Mouse (Mus musculus) lung, embryonic 16.5 days (tissue): ENCODE data around the gene Zbtb21. TPM values are rescaled to one million over a fixed set of nuclear protein-coding genes. Genes with fewer than 3 reads are reported as not detected.
"Not testable (repeated sequence)": the region's sequence is repeated elsewhere in the genome, so short reads cannot be mapped to it uniquely, and the experiment has no call there.

Experiments
- ATAC-seq: fragments of 200-750 bp; cut with Nextera tagmentation; 2 replicates; pipeline ENCODE4 v1.8.0; 2017; ENCODE audit warnings: low read depth, mild to moderate bottlenecking, moderate library complexity
- H3K27ac ChIP-seq: fragments of 300-500 bp; sonication (generic); 2 replicates; pipeline ENCODE4 v1.5.1; 2014; ENCODE audit warnings: mild to moderate bottlenecking, control low read depth, low read length
- H3K27me3 ChIP-seq: fragments of 300-500 bp; sonication (generic); 2 replicates; pipeline ENCODE4 v1.6.1; 2014; ENCODE audit warnings: low read depth, low read length, mixed read lengths; ENCODE audit not compliant: control insufficient read depth, insufficient read depth
- H3K36me3 ChIP-seq: fragments of 300-500 bp; sonication (generic); 2 replicates; pipeline ENCODE4 v1.6.1; 2014; ENCODE audit warnings: low read length; ENCODE audit not compliant: control insufficient read depth, insufficient read depth
- H3K4me1 ChIP-seq: fragments of 300-500 bp; sonication (generic); replicated peaks from 2 replicates; pipeline ENCODE4 v1.6.1; 2014; ENCODE audit warnings: low read length, mixed read lengths; ENCODE audit not compliant: control insufficient read depth, insufficient read depth
- H3K4me2 ChIP-seq: fragments of 300-500 bp; sonication (generic); 2 replicates; pipeline ENCODE4 v1.6.1; 2014; ENCODE audit warnings: low read depth, low read length, control low read depth
- H3K4me3 ChIP-seq: fragments of 300-500 bp; sonication (generic); 2 replicates; pipeline ENCODE4 v1.5.1; 2014; ENCODE audit warnings: mild to moderate bottlenecking, low read length, control low read depth
- H3K9ac ChIP-seq: fragments of 300-500 bp; sonication (generic); 2 replicates; pipeline ENCODE4 v1.6.1; 2014; ENCODE audit warnings: low read length, control low read depth
- H3K9me3 ChIP-seq: fragments of 300-500 bp; sonication (generic); 2 replicates; pipeline ENCODE4 v1.6.1; 2016; ENCODE audit warnings: low read length; ENCODE audit not compliant: control insufficient read depth
- WGBS: fragments of 180-500 bp; shearing (Covaris S2); extraction: QIAGEN DNeasy Blood & Tissue Kit; methylation state at CpG from one replicate; pipeline ENCODE4 v1.1.7; 2014; 5-methylcytosine and 5-hydroxymethylcytosine counted together
- polyA plus RNA-seq: library from polyadenylated mRNA; unstranded; fragments of >200 nt; fragmentation: Nextera tagmentation; extraction: Ambion mirVana; gene quantifications from 2 replicates; pipeline ENCODE4 v1.2.1, GENCODE M21; 2015

The Zbtb21 gene
- polyA plus RNA-seq, 1 experiment from 2014 or later: 13.6 TPM

DNA sequence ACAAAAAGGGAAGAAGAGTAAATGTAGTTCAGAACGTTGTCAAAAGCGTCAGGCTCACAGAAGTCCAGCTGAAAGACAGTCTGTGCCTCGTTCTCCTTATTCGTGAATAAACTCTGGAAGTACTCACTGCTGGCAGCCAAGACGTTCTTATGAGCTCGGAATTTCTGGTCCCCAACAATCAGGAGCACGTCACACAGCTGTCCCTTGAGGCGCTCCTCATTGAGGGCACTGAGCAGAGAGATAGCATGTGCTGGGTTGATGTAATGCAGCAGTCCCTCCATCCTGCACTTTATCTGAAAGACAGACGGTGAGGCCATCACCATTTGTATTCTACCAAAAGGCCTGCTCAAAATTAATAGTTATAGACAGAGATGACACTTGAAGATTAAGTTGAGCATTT lies 9.6 kb downstream of the Zbtb21 start:
- no peaks in the 10 kb centered on the region for H3K9me3 ChIP-seq
- WGBS: 83% methylated on average over 9 of the region's 9 CpGs
- no peaks in the 10 kb centered on the region for H3K27me3 ChIP-seq
- H3K36me3 ChIP-seq: peaks cover 26% of the 10 kb centered on the region
- no peak overlapping the region for H3K4me2 ChIP-seq
- no peaks in the 10 kb centered on the region for H3K4me1 ChIP-seq
- ATAC-seq: no peak
- H3K9ac ChIP-seq: no peak overlapping the region
- no peak overlapping the region for H3K4me3 ChIP-seq
- no peak overlapping the region for H3K27ac ChIP-seq

DNA sequence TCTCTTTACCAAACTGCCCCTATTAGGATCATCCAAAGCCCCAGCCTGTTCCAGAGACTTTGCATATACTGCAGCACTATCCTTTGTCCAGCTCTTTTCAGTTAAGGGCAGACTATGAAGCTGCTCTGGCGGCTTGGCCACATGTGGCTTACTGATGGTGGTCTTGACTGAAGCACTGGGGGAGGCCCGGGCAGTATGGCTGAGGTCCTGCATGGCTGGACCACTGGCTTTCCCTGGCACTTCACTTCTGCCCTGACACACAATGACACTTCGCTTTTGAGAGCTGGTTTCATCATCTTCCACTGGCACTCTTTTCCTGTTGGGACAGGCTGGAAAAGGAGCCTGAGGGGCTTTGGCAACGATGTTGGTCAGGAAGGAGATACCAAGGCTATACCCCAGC lies 10.1 kb downstream of the Zbtb21 start:
- Histone ChIP-seq H3K36me3 (peaks cover 26% of the 10 kb centered on the region), H3K4me1 (no peaks in the 10 kb centered on the region), H3K27me3 (no peaks in the 10 kb centered on the region), H3K4me2 (no peak overlapping the region), H3K27ac (no peak overlapping the region), H3K9ac (no peak overlapping the region), H3K9me3 (no peaks in the 10 kb centered on the region), H3K4me3 (no peak overlapping the region)
- no peak for ATAC-seq
- WGBS: 93% methylated on average over 4 of the region's 4 CpGs

DNA sequence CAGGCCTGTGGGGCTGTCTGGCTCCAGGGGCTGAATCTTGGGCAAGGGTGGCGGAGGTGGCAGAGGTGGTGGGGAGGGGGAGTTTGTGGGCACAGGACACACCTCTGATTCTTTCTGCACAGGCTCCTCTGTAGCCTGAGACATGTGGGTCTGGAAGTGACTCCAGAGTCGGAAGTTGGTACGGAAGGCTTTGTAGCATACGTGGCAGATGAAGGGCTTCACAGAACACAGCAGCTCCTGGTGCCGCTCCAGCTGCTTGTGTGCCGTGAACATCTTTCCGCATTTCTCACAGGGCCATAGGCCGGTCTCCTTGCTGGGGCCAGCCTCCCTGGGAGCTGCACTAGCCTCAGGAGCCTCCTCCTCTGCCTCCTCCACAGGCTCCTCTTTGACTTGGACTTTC lies 12.4 kb downstream of the Zbtb21 start:
- Histone ChIP-seq H3K27ac (no peak overlapping the region), H3K9me3 (no peaks in the 10 kb centered on the region), H3K4me3 (no peak overlapping the region), H3K27me3 (no peaks in the 10 kb centered on the region), H3K4me2 (no peak overlapping the region), H3K36me3 (peaks cover 26% of the 10 kb centered on the region), H3K4me1 (no peaks in the 10 kb centered on the region), H3K9ac (no peak overlapping the region)
- 96% methylated on average over 8 of the region's 8 CpGs for WGBS
- ATAC-seq: no peak

DNA sequence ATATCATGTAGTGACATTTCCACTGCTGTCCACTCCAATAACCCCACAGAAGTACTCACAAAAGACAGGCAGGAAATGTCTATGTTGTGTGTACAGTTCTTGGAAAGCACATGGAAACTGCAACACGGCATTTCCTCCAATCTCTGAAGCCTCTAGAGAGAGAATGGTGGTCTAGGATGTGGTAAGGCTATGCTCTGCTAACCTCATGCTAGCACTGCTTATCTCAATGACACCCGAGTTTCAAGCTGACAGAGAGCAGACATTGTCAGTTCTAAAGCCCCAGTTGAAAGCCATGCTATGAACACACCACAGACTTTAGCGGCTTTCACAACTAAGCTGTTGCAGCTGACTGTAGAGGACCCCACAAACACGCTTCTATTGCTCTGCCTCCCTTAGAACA lies 13.6 kb downstream of the Zbtb21 start:
- Histone ChIP-seq H3K9me3 (no peaks in the 10 kb centered on the region), H3K4me3 (no peak overlapping the region), H3K4me2 (no peak overlapping the region), H3K27ac (no peak overlapping the region), H3K36me3 (peaks cover 26% of the 10 kb centered on the region), H3K4me1 (no peaks in the 10 kb centered on the region), H3K27me3 (no peaks in the 10 kb centered on the region), H3K9ac (no peak overlapping the region)
- WGBS: 79% methylated on average over 4 of the region's 4 CpGs
- ATAC-seq: no peak

DNA sequence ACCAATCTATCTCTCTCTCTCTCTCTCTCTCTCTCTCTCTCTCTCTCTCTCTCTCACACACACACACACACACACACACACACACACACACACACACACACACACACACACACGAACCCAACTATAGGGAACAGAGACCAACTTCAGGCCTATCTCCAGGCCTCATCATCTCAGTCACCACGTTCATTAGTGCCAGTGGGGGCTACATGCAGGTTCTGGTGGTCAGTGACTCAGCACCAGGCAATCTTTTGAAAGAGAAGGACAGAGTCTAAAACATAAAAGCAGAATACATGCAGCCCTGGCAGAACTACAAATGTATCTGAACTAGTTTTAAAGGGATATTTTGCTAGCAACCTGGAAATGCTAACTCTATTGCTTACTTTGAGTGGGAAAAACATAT lies 15.4 kb downstream of the Zbtb21 start:
- WGBS: 82% methylated on average over 2 of the region's 2 CpGs
- not testable (repeated sequence) for H3K4me1 ChIP-seq, H3K4me2 ChIP-seq, H3K27ac ChIP-seq, ATAC-seq, H3K9ac ChIP-seq, H3K4me3 ChIP-seq, H3K27me3 ChIP-seq, H3K9me3 ChIP-seq
- peaks cover 18% of the 10 kb centered on the region for H3K36me3 ChIP-seq

DNA sequence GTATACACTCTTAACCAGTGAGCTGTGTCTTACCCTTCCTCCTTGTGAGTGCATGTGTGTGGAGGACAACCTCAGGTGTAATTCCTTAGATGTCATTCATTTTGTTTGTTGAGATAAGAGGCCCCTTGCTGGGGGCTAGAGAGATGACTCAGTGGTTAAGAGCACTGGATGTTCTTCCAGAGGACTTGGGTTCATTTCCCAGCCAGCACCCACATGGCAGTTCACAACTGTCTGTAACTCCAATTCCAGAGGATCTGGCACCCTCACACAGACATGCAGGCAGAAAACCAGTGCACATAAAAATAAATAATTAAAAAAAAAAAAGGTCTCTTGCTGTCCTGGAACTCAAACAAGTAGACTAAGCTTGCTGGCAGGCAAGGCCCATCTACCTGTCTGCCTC lies 20.6 kb downstream of the Zbtb21 start:
- ATAC-seq: no peak
- Histone ChIP-seq H3K9ac (no peak overlapping the region), H3K4me1 (no peaks in the 10 kb centered on the region), H3K27me3 (no peaks in the 10 kb centered on the region), H3K36me3 (no peaks in the 10 kb centered on the region; the same call in 1 of the 2 replicates), H3K4me3 (no peak overlapping the region), H3K4me2 (no peak overlapping the region), H3K9me3 (no peaks in the 10 kb centered on the region), H3K27ac (no peak overlapping the region)

DNA sequence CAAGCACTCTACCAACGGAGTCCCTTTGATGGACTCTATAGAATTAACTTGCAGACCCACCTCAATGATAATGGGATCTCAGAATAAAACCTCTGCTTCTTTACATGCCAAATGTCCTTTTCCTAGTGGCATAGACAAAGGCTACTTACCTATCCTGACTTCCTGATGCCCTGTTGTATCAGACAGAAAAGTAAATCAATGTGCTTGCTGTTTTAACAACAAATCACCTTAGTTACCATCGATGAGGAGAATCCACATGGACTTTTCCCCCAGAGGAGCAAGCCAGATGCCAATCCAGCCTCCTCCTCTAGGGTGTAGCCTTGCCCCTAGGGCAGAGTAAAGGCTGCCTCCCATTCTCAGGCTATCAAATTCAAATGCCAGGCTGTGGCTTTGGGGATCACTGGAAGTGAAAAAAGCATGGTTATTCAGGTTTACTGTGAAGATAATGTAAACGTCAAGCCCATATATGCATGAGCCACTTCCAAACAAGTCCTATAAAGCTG lies 21.9 kb downstream of the Zbtb21 start:
- no peak for ATAC-seq
- no peaks in the 10 kb centered on the region for H3K27me3 ChIP-seq
- no peak overlapping the region for H3K9ac ChIP-seq
- no peak overlapping the region for H3K4me3 ChIP-seq
- no peak overlapping the region for H3K4me2 ChIP-seq
- H3K4me1 ChIP-seq: no peaks in the 10 kb centered on the region
- H3K36me3 ChIP-seq: no peaks in the 10 kb centered on the region; the same call in 1 of the 2 replicates
- 88% methylated on average over 3 of the region's 3 CpGs for WGBS
- H3K9me3 ChIP-seq: no peaks in the 10 kb centered on the region
- H3K27ac ChIP-seq: no peak overlapping the region

DNA sequence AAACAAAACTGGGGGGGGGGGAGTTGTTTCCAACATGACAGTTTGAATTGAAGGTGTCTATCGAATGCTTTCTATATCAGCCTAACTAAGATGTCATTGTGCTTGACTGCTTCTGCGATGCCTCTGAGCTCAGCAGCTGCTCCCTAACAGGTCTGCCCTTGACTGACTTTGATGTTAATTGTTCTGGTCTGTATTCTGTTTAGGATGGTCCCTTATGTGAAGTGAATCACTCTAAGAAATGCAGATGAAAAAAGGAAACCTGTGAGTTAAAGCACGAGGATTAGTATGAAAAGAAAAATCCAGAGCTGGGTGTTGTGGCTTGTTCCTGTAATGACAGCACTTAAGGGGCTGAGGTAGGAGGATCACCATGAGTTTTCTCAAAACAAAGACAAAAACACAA lies 26.6 kb downstream of the Zbtb21 start:
- Histone ChIP-seq H3K27ac (no peak overlapping the region), H3K4me3 (no peak overlapping the region), H3K4me1 (no peaks in the 10 kb centered on the region), H3K9ac (no peak overlapping the region), H3K27me3 (no peaks in the 10 kb centered on the region), H3K9me3 (no peaks in the 10 kb centered on the region), H3K36me3 (no peaks in the 10 kb centered on the region), H3K4me2 (no peak overlapping the region)
- WGBS: 87% methylated on average over 3 of the region's 3 CpGs
- no peak for ATAC-seq

DNA sequence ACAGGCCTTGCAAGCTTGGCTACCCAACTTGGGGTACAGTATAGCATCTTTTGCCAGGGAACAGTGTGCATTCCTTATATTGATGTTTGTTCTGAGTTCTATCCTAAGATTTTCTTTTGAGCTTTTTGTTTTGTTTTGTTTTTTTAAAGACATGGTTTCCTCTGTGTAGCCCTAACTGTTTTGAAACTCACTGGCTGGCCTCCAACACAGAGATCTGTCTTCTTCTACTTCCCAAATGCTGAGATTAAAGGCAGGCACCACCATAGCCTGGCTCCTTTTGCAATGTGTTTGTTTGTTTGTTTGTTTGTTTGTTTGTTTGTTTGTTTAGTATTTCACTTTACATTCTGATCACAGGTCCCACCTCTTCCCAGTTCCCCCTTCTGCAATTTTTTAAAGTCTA lies 32.2 kb downstream of the Zbtb21 start:
- Histone ChIP-seq H3K4me1 (no peaks in the 10 kb centered on the region), H3K36me3 (no peaks in the 10 kb centered on the region), H3K4me3 (no peak overlapping the region), H3K4me2 (no peak overlapping the region), H3K9me3 (no peaks in the 10 kb centered on the region), H3K9ac (no peak overlapping the region), H3K27ac (no peak overlapping the region), H3K27me3 (no peaks in the 10 kb centered on the region)
- ATAC-seq: no peak

DNA sequence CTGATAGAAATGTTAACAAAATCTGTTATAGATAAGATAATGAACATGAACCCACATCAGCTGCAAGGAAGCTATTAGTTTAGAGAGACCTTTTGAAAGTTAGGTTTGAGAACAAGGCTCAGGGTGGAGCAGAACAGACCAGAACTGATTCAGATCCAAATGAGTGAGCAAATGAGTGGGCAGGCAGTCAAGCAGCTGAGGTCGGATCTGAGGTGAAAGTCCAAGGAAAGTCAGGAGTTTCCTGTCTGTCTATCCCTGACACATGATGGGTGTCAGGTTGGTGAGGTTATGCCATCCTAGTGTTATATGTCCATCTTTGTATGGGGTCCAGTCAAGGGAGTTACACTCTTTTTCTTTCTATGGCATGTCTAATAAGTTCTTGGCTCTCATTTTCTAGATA lies 32.9 kb downstream of the Zbtb21 start:
- H3K9ac ChIP-seq: no peak overlapping the region
- H3K9me3 ChIP-seq: no peaks in the 10 kb centered on the region
- H3K36me3 ChIP-seq: no peaks in the 10 kb centered on the region
- WGBS: 44% methylated on average over 1 of the region's 1 CpGs
- H3K4me2 ChIP-seq: no peak overlapping the region
- no peaks in the 10 kb centered on the region for H3K4me1 ChIP-seq
- H3K27ac ChIP-seq: no peak overlapping the region
- no peak overlapping the region for H3K4me3 ChIP-seq
- no peak for ATAC-seq
- no peaks in the 10 kb centered on the region for H3K27me3 ChIP-seq
